Mouse (Mus musculus): ENCODE results near the gene Nfix.

The Nfix gene

DNA sequence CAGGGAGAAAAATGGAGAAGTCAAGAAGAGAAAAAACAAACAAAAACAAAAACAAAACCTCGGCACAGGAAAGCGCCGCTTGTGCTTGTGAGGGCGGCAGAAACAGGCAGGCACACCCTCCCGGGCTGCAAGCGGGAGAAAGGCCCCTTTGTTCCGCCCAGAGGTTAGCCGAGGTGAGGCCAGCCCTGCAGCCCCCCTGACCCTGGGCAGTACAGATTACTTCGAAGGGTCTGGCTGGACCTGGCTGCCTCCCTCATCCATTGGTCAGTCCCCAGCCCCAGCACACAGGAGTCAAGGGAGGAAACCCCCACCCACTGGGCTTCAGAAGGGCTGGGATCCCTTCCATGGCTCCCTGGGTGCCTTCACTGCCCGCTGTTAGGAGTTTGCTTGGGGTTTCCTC, 61.9 kb downstream of the Nfix start:
- no peak for DNase-seq (ENCODE audit: low spot score)

DNA sequence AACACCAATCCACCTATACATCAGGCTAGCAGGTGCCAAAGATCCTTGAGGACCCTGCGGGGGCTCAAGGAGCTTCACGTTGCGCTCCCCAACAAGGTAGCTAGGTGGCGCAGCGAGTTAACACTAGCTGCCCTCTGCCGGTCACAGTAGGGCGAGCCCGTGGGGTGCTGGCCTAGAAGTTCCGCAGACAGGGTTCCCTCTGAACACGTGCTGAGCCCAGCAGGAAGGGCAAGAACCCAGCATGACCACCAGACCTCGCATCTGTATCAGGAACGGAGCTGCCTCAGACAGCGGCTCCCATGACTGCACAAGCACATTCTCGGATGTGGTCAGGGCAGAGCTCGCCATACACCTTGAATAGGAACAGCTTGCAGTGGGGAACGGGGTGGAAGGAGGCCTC, 62.5 kb downstream of the Nfix start:
- peak; percentile 74 for DNase-seq (ENCODE audit: low spot score)

DNA sequence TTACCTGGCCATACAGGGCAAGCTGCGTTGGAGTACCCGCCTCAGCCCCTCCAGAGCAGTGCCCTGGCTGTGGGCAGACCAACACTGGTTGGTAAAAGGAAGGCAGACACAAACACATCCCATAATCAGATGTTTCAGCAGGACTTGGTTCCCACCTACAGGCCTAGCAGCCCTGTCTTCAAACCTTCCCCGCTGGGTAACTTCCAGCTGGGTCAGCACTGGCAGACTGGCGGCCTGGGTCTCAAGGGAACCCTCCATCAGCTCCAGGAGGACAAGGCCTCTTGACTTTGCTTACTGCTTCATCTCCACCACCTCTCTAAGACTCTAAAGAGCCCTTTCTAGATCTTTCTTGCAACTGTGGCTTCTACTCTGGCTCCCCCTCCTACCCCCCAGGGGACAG, 63.6 kb downstream of the Nfix start:
- no peak for DNase-seq (ENCODE audit: low spot score)

DNA sequence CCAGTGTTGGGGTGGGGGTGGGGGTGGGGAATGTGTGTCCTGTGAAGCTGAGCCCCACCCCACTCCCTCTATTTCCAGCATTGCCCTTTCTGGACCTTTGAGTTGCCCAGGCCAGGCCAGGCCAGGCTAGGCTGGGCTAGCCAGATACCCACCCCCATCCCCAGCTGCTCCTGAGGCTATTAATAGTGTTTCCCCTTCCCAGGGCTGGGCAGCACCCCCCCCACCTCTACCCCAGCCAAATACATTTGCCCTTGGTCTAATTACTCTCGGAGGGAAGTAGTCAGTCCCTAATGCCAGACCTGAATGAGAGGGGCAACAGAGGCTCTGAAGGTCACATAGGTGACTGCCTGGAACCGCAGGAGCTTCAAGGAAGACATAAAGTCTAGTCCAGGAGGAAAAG, 64.5 kb downstream of the Nfix start:
- DNase-seq (ENCODE audit: low spot score): no peak

DNA sequence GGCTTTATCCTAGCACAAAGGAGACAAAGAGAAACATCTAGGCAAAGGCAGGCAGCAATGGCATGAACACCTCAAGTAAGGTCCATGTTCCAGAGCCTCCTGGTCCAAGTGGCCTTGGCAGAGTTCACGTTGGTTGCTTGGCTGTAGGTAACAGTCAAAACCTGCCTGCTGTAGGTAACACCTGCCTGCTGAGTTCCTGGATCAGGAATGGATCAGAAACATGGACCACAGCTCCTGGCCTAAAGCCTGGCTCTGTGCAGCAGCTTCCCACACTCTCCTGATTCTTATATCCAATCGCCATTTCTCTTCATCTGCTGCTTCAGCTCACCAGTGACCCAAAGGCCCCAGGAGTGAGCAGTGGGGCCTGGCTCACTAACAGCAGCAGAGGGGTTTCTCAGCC, 65.5 kb downstream of the Nfix start:
- no peak for DNase-seq (ENCODE audit: low spot score)

DNA sequence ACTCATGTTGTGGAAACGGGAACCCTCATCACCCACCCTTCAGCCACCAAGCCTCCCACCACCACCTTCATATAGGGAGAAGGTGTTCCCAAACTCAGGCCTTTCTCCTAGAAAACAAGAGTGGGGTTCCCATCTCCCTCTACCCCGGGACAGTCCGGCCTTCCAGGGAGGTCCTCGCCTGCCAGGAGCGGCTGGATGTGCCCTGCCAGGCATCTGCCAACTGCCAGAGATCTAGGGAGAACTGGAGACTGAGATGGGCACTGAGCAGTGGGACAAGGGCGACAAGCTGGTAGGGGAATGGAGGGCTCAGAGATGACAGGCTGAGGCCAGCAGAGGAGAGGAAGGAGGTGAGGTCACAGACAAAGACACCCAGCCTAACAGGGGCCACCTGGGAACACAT, 66.2 kb downstream of the Nfix start:
- no peak for DNase-seq (ENCODE audit: low spot score)

DNA sequence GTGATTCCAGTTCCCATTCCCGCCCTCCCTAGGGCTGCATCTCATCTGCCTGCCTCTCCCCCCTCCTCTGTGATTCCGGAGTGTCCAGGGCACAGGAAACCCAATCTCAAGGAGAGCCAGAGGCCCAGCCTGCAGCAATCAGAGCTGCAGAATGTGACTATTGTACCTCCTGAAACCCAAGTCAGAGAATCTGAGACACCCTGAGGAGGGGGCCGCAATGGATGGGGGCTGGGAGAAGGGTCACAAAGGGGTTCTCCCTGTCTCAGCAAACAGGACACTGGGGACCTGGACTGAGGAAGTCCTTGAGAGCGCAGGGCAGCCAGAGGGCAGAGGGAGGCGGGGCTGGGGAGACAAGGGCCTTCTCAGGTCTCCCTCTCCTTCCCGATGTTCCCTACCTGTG, 67.1 kb downstream of the Nfix start:
- no peak for DNase-seq (ENCODE audit: low spot score)

DNA sequence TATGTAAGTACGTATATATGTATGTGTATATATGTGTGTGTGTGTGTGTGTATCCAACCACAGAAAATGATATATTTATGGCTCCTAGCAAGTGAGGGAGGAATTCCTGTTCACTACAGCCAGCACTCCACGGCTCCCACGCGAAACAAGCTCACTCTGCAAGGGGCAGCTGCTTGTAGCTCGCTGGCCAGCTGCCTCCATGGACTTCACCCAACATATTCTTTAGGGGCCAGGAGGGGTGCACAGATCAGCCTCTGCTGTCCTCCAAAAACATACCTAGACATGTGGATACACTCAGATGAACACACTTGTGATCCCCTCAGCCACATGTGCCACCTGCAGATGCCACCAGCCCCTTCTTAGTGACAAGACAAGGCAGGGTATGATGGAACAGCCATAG, 67.6 kb downstream of the Nfix start:
- no peak for DNase-seq (ENCODE audit: low spot score)

DNA sequence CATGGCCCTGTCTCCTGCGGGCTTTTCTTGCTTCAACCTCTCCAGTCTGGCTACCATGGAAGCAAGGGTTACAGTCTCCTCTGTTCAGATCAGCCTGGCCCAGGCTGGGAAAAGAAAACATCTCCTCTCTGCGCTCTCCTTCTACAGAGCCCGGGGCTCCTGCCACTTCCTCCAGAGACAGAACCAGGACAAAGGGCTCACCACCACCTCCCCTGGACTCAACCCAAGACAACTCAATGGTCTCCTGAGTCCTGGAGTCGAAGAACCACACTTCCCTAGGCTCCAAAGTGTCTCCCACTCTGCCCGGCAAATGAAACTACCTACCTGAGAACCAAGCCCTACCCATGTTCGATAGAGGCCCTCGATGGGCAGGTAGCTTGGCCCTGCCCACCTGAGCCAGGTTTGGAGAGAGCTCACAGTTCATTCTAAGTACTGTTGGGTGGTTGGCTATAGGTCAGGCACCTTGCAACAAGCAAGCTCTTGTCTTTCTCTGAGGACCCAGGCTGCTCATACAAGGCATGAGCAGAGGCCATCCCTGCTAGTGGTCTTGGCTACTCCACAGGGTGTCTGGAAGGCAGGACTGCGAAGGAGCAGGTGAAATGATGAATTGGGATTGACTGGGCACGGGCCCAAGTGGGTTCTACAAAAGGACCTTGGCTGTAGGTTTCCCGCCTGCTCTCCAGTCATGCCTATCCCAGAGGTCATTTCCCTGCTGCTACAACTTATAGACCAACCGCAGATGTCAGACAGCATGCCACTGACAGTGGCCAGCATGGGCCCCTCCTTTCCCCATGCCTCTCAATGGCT, 68.6 kb downstream of the Nfix start:
- no peak for DNase-seq (ENCODE audit: low spot score)

DNA sequence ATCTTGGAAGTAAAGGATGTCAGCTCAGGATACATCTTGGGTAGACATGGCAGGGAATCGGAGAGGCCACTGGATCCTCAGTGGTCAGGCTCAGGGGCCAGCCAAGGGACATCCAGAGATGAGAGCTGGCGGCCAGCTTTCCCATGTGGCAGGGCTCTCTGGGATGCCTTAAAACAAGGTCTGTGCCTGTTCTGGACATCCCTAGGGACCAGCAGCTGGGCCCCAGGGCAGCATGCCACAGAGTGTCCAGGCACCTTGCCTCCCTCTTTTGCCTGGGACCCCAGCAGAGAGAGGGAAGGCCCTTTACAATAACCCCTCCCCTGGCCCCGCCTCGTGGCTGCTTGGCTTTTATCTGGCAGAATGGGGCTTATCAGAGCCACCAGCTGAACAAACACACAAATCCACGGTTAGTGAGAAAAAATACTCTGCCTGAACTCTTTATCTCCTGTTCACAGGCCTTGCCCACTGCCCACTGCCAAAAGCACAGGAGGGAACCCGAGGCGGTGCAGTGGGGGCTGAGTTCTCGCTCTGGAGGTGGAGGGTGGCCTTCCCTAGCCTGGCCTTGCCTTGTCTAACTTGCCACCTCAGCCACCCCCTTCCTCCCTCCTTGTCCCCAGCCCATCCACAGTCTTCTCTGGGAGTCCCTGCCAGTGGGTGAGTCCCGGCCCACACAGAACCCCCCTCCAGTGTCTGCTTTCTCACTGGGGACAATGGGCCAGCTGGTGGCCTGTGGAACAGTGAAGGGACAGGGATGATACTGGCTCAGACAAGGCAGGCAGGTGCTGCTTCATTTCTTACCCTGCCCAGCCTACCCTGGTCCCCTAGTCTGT, 69.4 kb downstream of the Nfix start:
- DNase-seq (ENCODE audit: low spot score): peak; percentile 77

DNA sequence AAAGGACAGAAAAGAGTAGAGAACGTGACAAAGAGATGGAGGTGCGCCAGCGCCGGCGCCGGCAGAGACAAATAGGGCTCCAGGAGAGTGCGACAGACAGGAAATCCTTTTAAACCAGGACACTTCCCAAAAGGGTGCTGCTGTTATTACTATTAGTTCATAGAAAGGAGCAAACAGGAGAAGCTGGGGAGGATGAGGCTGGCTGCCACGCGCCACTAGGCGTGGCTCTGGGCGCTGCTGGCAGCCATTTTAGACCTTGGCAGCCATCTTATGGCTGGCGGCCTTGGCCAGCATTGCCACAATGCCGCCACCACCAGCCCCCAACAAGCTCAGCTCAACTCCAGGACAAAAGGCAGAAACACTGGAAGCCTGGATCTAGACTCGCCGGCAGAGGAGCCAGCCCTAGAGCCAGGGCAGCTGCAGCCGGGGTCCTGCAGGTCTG, 70.2 kb downstream of the Nfix start:
- DNase-seq (ENCODE audit: low spot score): no peak

DNA sequence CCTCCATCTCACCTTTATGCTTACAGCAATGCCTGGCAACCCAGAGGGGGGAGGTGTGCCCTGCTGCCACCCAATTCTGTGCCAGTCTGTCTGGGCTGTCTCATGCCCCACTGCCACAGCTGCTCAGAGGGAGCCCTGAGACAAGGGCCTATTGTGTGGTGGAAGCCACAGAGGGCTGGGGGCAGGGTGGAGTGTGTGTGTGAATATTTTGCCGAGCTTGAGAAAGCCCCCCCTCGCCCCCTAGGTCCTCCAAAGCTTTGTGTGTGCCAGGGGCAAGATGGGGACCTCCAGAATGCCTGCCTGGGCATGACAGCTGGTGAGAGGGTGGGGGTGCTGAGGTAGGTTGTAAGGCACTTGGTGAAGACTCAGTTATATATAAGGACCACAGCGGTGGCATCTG, 71.7 kb downstream of the Nfix start:
- no peak for DNase-seq (ENCODE audit: low spot score)

DNA sequence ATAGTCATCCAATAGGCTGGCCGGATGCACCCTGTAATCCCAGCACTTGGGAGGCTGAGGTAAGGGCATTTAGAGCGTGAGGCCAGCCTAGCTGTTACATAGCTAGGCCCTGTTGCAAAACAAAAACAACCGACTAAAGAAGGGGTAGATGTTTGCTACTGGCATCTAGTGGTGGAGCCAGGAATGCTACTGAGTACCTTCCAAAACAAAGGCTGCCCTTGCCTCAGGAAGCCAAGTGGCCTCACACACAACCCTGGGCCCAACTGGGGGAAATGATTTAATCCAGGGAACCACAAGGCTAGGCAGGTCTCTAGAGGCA, 74.2 kb downstream of the Nfix start:
- no peak for DNase-seq (ENCODE audit: low spot score)

DNA sequence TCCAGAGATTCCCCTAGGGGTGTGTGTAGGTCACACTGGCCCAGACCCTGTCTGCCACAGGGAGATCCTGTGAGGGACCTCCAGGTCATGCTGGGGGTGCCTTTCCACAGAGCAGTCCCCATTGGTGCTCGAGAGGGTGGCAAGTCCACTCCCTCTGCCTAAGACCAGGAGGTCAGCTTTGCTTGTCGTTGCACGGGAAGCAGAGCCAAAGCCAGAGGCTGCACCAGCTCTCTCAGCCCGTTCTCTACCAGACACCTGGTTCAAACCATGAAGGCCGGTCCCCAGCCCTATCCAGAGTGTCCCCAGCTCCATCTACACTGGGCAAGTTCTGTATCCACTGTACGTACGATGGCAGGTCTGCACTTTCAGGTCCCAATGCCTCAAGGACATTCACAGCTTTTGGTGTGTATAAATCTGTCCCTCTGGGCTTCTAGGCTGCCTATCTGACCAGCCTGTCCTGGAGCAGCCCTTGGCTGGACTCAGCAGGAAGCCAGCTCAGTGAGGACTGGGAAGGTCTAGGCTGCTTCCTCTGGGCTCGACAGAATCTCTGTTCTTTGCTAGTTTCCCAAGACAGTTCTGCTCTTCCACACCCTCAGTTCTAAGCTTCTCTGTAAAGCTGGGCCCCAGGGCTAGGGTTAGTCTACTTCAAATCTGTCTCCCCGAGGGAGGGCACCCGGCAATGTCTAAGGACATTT, 74.8 kb downstream of the Nfix start:
- no peak for DNase-seq (ENCODE audit: low spot score)

DNA sequence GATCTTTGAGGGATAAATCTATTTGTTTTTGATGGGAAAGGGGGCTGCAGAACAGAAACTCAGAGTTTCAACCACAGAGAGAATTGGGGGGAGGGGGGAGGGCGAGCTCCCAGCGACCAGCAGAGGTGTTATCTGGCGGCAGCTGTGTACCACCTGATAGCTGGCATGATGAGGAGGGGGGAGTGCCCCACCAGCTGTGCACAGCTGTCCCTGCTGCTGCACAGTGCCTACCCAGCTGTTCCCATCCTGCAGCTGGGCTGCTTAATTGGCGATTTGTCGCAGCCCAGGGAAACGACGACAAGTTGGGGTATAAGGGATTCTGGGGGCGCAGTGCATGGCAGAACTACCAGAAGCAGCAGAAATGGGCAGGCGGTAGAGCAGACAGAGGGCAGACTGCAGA, 75.5 kb downstream of the Nfix start:
- DNase-seq (ENCODE audit: low spot score): no peak

DNA sequence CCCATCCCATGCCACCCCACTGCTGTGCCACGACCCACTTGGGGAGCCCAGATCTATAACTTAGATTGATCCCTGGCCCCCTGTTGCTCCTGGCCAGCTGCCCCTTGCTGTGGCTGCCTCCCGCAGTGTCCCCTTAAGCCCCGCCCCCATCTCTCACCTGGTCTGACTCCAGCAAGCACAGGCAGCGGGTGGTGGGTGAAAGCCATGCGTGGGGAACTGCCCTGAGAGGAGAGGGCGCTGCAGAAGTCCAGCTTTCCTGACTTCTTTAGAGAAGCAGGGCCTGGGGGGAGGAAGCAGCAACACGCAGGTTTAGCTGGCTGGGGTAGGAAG, 76.6 kb downstream of the Nfix start:
- no peak for DNase-seq (ENCODE audit: low spot score)

DNA sequence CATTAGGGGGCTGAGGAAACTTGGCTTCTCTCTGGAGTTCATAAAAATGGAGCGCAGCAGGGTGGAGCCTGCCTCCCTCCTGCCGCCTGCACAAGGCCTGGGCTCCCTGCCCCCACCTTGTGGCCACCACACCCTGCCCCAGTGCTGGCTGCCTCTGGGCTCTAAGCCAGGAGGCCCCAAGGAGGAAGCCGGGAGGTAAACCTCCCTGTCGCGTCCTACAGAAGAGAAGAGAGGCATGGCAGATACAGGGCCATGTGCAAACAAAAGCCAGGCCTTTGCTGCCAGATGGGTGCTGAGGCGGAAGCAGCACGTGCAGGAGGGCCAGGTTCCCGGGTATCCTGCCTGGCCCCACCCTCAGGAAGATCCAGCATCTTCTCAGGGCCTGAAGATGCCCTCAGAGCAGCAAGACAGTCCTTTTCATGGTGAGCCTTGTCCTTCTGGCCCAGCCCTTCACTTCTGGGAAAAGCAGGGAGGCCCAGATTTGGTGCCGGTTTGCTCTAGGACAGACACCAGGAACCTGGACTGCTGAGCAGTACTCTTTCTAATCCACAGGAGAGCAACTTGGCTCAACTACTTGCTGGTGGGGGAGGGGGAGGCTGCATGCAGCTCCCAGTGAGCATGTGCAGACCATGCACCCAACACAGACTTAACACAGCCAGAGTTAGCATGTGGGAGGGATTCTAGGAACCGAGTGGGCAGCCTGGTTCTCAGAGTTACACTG, 77.1 kb downstream of the Nfix start, which contains the start of gene G430095P16Rik:
Gene G430095P16Rik (plus strand): TSS at position 158 of the 721 bp plus-strand sequence.
- peak; percentile 80 for DNase-seq (ENCODE audit: low spot score)

DNA sequence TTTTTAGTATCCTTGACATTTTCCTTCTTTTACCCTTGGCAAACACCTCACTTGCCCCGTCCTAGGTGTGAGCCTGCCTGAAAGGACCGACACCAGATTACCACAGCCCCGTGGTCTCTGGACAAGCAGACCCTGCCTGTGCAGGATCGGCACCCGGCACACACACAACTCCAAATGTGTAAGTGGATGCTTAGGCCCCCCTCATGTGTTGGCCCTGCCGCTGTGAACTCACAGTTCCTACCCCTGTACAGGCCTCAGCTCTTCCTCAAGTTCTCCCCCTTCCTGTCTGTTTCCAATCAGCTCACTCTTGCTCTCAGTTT, 77.7 kb downstream of the Nfix start:
- no peak for DNase-seq (ENCODE audit: low spot score)

DNA sequence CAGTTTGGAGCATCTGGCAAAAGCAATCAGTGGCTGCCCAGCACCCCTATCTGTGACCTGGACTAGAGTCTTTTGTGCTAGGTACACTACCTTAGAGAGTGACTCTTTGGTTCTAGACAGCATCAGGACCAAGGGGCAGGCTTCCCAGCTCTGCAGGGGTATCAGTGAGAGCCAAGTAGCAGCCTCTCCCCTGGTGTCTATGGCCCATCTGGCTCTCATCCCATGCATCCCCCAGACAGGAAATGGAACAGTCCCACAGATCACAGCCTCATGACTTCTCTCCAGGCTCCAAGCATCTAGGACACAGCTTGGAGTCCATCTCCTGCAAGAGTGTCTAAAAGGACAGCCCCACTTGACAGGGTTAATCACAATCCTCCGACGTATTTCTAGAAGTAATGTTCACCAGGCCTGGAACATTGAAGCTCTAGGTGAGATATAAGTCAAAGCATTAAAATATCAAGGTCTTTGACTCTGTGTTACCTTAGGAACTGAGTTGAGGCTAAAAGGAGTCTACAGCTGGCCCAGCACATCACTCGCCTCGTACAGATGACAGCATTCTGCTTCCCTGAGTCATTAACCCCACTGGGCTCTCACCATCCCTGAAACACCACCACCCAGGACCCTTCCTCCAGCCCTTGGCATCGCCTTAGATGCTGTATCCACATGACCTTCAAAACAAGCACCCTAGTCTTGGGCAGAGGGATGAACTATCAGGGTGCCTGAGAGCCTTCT, 81.0 kb downstream of the Nfix start:
- no peak for DNase-seq (ENCODE audit: low spot score)

DNA sequence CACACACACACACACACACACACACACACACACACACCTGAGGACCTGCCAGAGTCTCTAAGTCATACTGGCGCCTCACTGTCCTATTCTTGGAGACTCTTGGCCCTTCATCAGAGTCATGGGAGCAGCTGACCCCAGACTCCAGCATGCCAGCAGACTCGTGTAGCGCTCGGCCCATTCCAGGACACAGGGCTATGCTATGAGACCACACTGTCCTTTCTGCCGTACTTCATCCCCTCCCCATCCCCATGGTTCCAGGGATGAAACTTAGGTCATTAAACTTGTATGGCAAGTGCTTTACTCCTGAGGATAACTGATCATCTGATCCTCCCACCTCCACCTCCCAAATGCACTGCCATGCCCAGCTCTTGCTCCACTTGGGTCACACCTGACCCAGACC, 81.7 kb downstream of the Nfix start:
- DNase-seq (ENCODE audit: low spot score): no peak

DNA sequence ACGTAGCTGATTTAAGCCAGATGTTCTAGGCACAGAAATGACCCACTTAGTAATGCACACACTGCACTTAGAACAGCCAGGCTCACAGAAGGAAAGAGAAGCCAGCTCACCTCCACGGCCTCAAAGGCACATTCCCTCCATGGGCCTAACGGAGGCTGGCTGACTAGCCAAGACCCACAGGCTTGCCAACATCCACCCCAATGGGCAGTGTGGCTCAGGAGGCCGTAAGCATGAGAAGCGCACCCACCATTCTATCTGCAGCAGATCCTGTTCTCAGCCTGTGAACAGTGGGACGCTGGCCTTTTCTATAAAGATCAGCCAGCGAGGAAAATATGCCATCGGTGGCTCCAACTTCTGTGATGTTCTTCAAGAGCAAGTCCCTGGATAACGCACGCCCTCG, 83.4 kb downstream of the Nfix start:
- no peak for DNase-seq (ENCODE audit: low spot score)

DNA sequence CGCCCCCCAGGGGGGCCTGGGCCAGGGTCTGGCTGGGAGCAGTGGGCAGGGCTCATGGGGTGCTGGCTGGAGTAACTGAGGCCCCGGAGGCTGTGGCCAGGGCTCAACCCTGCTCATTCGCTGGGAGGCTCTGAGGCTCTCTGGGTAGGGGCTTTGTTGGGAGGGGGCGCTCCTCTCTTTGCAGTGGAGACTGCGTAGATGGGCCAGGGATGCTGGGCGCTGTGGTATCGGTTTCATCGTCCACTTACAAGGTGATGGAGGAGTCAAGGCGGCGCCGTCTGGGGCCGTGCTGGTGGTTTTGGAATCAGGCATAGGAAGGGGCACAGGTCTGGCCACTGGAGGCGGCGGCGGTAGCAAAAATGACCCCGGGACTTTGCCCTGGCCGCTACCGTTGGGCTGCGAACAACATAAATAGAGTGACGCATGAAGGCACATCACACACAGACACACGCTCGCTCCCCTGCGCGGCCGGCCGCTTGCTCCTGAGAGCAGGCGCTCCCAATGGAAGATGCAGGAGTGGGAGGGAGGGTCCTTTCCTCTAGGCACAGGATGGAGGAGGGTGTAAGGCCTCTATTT, 84.2 kb downstream of the Nfix start:
- no peak for DNase-seq (ENCODE audit: low spot score)
